Mouse (Mus musculus) ES-E14 (cell line): ENCODE results near the gene 4930523C07Rik. TPM values are rescaled to one million over a fixed set of nuclear protein-coding genes. Genes with fewer than 3 reads are reported as not detected.

ENCODE experiments used
- DNase-seq: peaks from one replicate; pipeline ENCODE4 v3.0.0-alpha.2; 2013; ENCODE audit warnings: low read depth, low spot score
- H3K27ac ChIP-seq: 2 replicates; pipeline ENCODE4 v1.5.1; 2012; ENCODE audit warnings: low read depth, mild to moderate bottlenecking, low read length, moderate library complexity, mixed read lengths; ENCODE audit not compliant: poor library complexity, insufficient read depth, severe bottlenecking
- H3K36me3 ChIP-seq: 2 replicates; pipeline ENCODE4 v1.6.1; 2012; ENCODE audit warnings: mild to moderate bottlenecking, low read length, moderate library complexity, mixed read lengths; ENCODE audit not compliant: control insufficient read depth, poor library complexity, insufficient read depth, severe bottlenecking
- H3K4me1 ChIP-seq, 2 experiments: fragments of 150-350 bp in 1 of 2; sonication (generic) in 1 of 2; 2 replicates each; pipeline ENCODE4 v1.6.1; 2012; ENCODE audit warnings: low read length in 2 of 2, mild to moderate bottlenecking in 1 of 2, mixed read lengths in 1 of 2; ENCODE audit not compliant: control insufficient read depth in 2 of 2, insufficient read depth in 2 of 2, poor library complexity in 1 of 2
- H3K4me3 ChIP-seq, 2 experiments: fragments of 150-350 bp in 1 of 2; sonication (generic) in 1 of 2; 2 replicates each; pipeline ENCODE4 v1.5.1; 2012; ENCODE audit warnings: low read length in 2 of 2, low read depth in 1 of 2, mild to moderate bottlenecking in 1 of 2, mixed read lengths in 1 of 2; ENCODE audit not compliant: insufficient read depth in 1 of 2, poor library complexity in 1 of 2, severe bottlenecking in 1 of 2
- H3K9ac ChIP-seq: 2 replicates; pipeline ENCODE4 v1.6.1; 2012; ENCODE audit warnings: low read depth, mild to moderate bottlenecking, low read length, mixed read lengths; ENCODE audit not compliant: poor library complexity, insufficient read depth, severe bottlenecking
- H3K9me3 ChIP-seq: fragments of 150-350 bp; sonication (generic); 2 replicates; pipeline ENCODE4 v1.6.1; 2012; ENCODE audit warnings: low read depth, mild to moderate bottlenecking, low read length; ENCODE audit not compliant: control insufficient read depth, insufficient read depth
- CHD2 ChIP-seq: IDR thresholded peaks from 2 replicates; pipeline ENCODE4 v1.6.1; 2014; ENCODE audit warnings: mild to moderate bottlenecking, low read depth, low read length, inconsistent platforms
- HCFC1 ChIP-seq: IDR thresholded peaks from 2 replicates; pipeline ENCODE4 v1.6.1; 2012; ENCODE audit warnings: low read length, inconsistent platforms, borderline replicate concordance; ENCODE audit not compliant: insufficient read depth
- MAFK ChIP-seq: IDR thresholded peaks from 2 replicates; pipeline ENCODE4 v1.6.1; 2014; ENCODE audit warnings: mild to moderate bottlenecking, low read depth, low read length, inconsistent platforms; ENCODE audit not compliant: insufficient read depth
- ZC3H11A ChIP-seq: IDR thresholded peaks from 2 replicates; pipeline ENCODE4 v1.6.1; 2012; ENCODE audit warnings: low read depth, mild to moderate bottlenecking, inconsistent platforms, low read length, borderline replicate concordance
- ZNF384 ChIP-seq: IDR thresholded peaks from 2 replicates; pipeline ENCODE4 v1.6.1; 2012; ENCODE audit warnings: low read depth, low read length, inconsistent platforms
- in situ Hi-C, 2 experiments: fragments of 600-800 bp; cut with MboI; formaldehyde crosslinking; loops; one replicate each; pipeline ENCODE4 v1.15.1; 2025; ENCODE audit warnings: low sequenced_read_pairs in 2 of 2, inconsistent platforms in 1 of 2; ENCODE audit not compliant: unreplicated experiment in 2 of 2
- total RNA-seq: library from RNA; depleted of rRNA; stranded (reverse); fragments of 300-350 nt; gene quantifications from 2 replicates; pipeline ENCODE4 v1.2.3, GENCODE M21; 2012

Gene 4930523C07Rik
- total RNA-seq, 1 experiment = 0.45 TPM

DNA sequence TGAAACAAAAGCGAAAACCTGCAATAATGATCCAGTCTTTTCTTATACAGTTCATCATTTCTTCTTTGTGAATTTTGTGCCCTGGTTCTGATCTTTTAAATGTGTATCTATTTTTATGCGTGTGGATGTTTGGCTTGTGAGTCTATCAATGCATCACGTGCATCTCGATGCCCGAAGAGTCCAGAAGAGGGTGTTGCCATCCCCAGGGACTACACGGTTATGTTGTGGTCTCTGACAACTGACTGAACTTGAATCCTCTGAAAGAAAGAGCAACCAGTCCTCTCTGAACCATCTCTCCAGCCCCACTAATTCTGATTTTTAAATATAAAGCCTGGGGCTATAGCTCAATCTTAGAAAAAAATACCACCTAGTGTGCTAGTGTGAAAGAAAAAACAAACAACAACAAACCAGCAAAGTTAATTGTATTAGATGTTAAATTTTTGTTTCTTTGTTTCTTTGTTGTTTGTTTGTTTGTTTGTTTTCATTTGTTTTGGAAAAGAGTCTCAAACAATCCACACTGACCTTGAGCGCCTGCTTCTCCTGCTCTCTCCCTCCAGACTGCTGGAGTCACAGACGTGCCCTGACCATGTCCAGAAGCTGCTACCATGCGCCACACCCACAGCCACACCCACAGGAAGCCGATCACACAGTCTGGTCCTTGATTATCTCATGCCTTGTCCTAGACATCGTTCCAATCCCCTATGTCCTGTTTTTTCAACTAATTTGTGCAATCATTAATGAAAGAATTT is 18.9 kb upstream of the 4930523C07Rik start:
- no peaks in the 10 kb centered on the region for H3K36me3 ChIP-seq
- in situ Hi-C loops = no loop called here
- no peak for DNase-seq
- no peak overlapping the region for H3K27ac ChIP-seq
- no peaks in the 10 kb centered on the region for H3K9me3 ChIP-seq
- H3K4me1 ChIP-seq = no peaks in the 10 kb centered on the region
- TF ChIP-seq HCFC1 (no peak), ZC3H11A (no peak), MAFK (no peak), CHD2 (no peak), ZNF384 (no peak)
- no peak overlapping the region for H3K9ac ChIP-seq
- H3K4me3 ChIP-seq = no peak overlapping the region

DNA sequence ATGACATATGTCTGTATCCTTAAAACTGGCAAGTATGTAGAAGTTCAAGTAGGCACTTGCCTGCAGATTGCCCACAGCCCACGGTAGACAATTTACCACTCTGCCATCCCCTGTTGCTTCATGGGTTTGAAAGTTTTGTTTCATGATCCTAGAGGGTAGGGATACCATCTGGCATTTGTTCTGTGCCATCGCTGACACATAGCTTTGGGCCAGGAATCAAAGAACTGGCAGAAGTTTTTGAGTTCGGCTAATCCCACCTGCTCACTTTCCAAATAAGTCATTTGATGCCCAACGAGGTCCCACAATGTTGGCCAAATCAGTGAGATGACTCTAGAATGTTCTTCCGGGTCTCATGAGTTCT is 18.3 kb upstream of the 4930523C07Rik start:
- in situ Hi-C loops = no loop called here
- Histone ChIP-seq H3K4me1 (no peaks in the 10 kb centered on the region), H3K9ac (no peak overlapping the region), H3K27ac (no peak overlapping the region), H3K4me3 (no peak overlapping the region), H3K9me3 (no peaks in the 10 kb centered on the region), H3K36me3 (no peaks in the 10 kb centered on the region)
- no peak for DNase-seq
- no peak for TF ChIP-seq CHD2
- no peak for TF ChIP-seq MAFK
- TF ChIP-seq ZC3H11A = no peak
- no peak for TF ChIP-seq HCFC1
- no peak for TF ChIP-seq ZNF384

DNA sequence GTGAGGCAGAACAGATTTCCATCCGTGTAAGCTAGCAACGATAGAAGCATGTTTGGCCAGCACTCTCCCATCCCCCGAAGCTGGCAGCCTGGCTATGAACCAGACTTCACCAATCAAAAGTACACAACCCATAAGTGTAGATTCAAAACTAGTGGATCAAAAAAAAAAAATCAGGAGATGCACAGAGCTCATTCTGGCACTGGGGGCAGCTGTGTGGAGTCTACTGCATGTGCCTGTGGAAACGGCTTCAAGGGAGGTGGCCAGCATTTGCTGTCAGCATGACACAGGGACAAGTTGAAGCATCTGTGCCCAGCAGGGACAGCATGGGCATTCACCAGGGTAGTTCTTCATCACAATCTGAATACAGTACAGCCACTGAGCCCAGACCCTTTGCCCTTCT is 16.2 kb upstream of the 4930523C07Rik start:
- no peak overlapping the region for H3K4me3 ChIP-seq
- no peaks in the 10 kb centered on the region for H3K36me3 ChIP-seq
- no peak for TF ChIP-seq MAFK
- TF ChIP-seq ZC3H11A = no peak
- no peak for TF ChIP-seq CHD2
- TF ChIP-seq HCFC1 = no peak
- no peak for TF ChIP-seq ZNF384
- no peak for DNase-seq
- no peaks in the 10 kb centered on the region for H3K4me1 ChIP-seq
- H3K9me3 ChIP-seq = no peaks in the 10 kb centered on the region
- no peak overlapping the region for H3K27ac ChIP-seq
- no peak overlapping the region for H3K9ac ChIP-seq
- in situ Hi-C loops = no loop called here

DNA sequence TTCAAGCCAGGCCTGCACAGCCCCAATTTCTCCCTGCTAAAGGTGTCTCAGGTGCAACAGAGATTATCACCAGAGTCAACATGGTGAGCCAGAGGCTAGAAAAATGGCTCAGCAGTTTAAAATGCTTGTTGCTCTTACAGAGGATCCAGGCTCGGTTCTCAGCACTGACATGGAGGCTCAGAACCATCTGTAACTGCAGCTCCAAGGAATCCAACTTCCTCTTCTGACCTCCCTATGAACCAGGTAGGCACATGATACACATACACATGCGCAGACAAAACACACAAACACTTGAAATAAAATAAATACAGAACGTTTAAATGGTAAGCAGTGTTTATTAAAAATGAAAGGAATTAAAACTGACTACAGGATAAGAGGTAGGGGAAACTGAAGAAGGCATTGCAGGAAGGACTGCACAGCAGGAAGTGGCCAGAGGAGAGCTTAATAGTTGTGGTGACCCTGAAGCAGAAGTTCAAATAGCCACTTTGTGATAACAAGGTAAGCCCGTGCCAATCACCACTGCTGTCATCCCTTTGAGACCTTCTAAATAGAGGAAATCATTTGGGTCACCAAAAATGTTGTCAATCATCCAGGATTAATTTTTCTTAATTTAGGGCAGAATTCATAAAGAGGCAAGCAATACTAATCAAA is 10.1 kb upstream of the 4930523C07Rik start:
- H3K4me3 ChIP-seq = no peak overlapping the region
- no peak overlapping the region for H3K9ac ChIP-seq
- H3K36me3 ChIP-seq = no peaks in the 10 kb centered on the region
- H3K27ac ChIP-seq = no peak overlapping the region
- no peaks in the 10 kb centered on the region for H3K4me1 ChIP-seq
- in situ Hi-C loops = no loop called here
- H3K9me3 ChIP-seq = no peaks in the 10 kb centered on the region
- TF ChIP-seq MAFK = no peak
- no peak for TF ChIP-seq CHD2
- DNase-seq = no peak
